Mouse (Mus musculus): ENCODE data around the gene Metrnl.

DNA sequence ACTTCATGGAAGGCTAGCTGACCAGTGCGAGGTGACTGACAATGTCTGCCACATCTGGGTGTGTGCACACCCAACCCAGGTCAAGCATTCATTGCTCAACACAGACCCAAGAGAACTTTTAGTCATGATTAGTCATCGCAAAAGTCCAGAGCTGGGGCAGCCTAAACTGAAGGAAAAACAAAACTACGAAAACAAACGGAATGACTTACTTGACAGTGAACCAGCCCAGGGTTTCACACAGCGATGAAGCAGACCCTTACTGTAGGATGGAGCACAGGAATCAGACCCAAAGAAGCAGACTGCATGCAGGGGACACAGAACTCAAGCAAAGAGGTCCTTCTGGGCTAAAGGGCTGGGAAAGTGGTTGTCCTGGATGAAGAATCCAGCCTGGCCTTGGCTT is 49.4 kb upstream of the Metrnl start:
- TF ChIP-seq CTCF (IDR thresholded peaks at IDR 0.05; ENCODE audit: low read depth, low read length) = no peak
- no peak for TF ChIP-seq POLR2AphosphoS5 (IDR thresholded peaks at IDR 0.05; ENCODE audit: insufficient replicate concordance, low read depth, low read length)
- no peak for TF ChIP-seq GATA1 (IDR thresholded peaks at IDR 0.05; ENCODE audit: borderline replicate concordance, low read length)
- no peak for TF ChIP-seq TAL1 (conservative IDR thresholded peaks at IDR 0.05; ENCODE audit: low read depth, low read length)
